Mouse (Mus musculus): ENCODE measurements at regions not wholly inside any gene's neighbourhood (a gene's known extent, or its start where the extent isn't known, plus 50 kb on each side); places are given as distances from the start of the nearest gene placed in this dataset.

DNA sequence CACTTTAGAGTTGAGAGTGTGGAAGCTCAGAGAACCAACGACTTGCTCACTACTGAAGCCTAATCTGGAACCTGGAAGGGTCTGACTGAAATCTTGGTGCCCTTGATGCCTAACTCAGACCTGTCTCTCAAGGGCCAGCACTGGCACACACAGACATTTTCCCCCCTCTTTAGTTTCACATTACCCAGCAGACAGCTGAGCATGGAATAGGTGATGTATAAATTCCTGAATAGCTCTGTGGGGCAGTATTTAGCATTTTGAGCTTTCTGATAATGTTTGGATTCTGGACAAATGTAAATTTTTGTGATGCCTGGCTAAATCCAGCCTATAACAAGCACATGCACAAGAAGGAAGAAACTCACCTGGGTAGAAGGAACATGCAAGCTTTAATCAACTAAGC lies 191.1 kb downstream of the Dmrt2 start:
- TF ChIP-seq CTCF (IDR thresholded peaks at IDR 0.05; ENCODE audit: borderline replicate concordance, control insufficient read depth, extremely low read depth, insufficient read depth, low read length, poor library complexity) (no peak), POLR2A (IDR thresholded peaks at IDR 0.05; ENCODE audit: control insufficient read depth, extremely low read depth, insufficient read depth, low read length, poor library complexity) (no peak)

Measured in thymus, adult 2 months (tissue).